ENCODE assay signal across 8 mouse cellular contexts in genomic region chrX:36816953-36817441, GRCm38 (mm10). TPM values are rescaled to one million over a fixed set of nuclear protein-coding genes. Genes with fewer than 3 reads are reported as not detected.
DNase-seq lines count a peak whose midpoint lies in the region; TF ChIP-seq lines count a peak whose summit lies in the region.

No protein-coding gene starts in this region.

- H3K27ac ChIP-seq in forebrain, embryonic 10.5 days, result peak overlapping the region; percentile 81

- H3K9me3 ChIP-seq in forebrain, embryonic 10.5 days, result no peaks in the 10 kb centered on the region

- H3K4me3 ChIP-seq in forebrain, embryonic 10.5 days, result peak overlapping the region; percentile 37
- no peak overlapping the region for H3K4me3 ChIP-seq in myocyte

- no peak for TF ChIP-seq POLR2A in myocyte (IDR thresholded peaks at IDR 0.05; ENCODE audit: insufficient read length, low read depth)

- WGBS in forebrain, embryonic 10.5 days, result 13% methylated on average over 10 of the region's 10 CpGs

- H3K4me1 ChIP-seq in forebrain, embryonic 10.5 days, result peaks cover 26% of the 10 kb centered on the region

- no peaks in the 10 kb centered on the region for H3K36me3 ChIP-seq in forebrain, embryonic 10.5 days (replicated peaks)
- H3K36me3 ChIP-seq in myocyte (ENCODE audit: control insufficient read depth, insufficient read depth), result no peaks in the 10 kb centered on the region

- intact Hi-C loops in left cerebral cortex, postnatal 4 days (cut with DNase I), result no loop called here
- intact Hi-C loops in left cerebral cortex, postnatal 36 days (cut with DNase I), result no loop called here

- H3ac ChIP-seq in myocyte (ENCODE audit: control insufficient read depth, insufficient read length), result no peak overlapping the region

- no peaks in the 10 kb centered on the region for H3K79me2 ChIP-seq in myocyte (ENCODE audit: control insufficient read depth, insufficient read depth)

- peak overlapping the region; percentile 5 for H3K4me2 ChIP-seq in myocyte (ENCODE audit: low read depth)

- DNase-seq in left cerebral cortex, postnatal 4 days, result peak; percentile 55
- DNase-seq in left cerebral cortex, postnatal 36 days (ENCODE audit: low spot score in 2 of 2), result no peak
- DNase-seq in forebrain, embryonic 10.5 days (ENCODE audit: extremely low spot score, low spot score), result peak; percentile 76
- DNase-seq in kidney, postnatal 4 days, result peak; percentile 54 to 72
- DNase-seq in adrenal gland, adult 2 months, result no peak
- no peak for DNase-seq in left cerebral cortex, adult 18-20 months (ENCODE audit: low spot score in 2 of 2)
- DNase-seq in layer of hippocampus, postnatal 14 days (ENCODE audit: low spot score in 2 of 2), result no peak

- no peaks in the 10 kb centered on the region for H3K27me3 ChIP-seq in forebrain, embryonic 10.5 days (ENCODE audit: poor library complexity, severe bottlenecking)
- no peaks in the 10 kb centered on the region for H3K27me3 ChIP-seq in myocyte (ENCODE audit: control insufficient read depth, insufficient read depth, insufficient read length)

TF ChIP-seq in myocyte, 11 proteins besides CTCF, POLR2A, EP300 and RAD21:
- no peak for TF ChIP-seq MYOG (IDR thresholded peaks at IDR 0.05; ENCODE audit: control insufficient read depth in 1 of 3, insufficient read depth in 1 of 3, insufficient read length in 2 of 3, low read depth in 2 of 3)
- TF ChIP-seq TCF3 (IDR thresholded peaks at IDR 0.05; ENCODE audit: insufficient read length, low read depth), result no peak
- no peak for TF ChIP-seq TCF12 (IDR thresholded peaks at IDR 0.05; ENCODE audit: insufficient read depth, poor library complexity, severe bottlenecking)
- no peak for TF ChIP-seq CEBPB (IDR thresholded peaks at IDR 0.05; ENCODE audit: insufficient read depth, poor library complexity, severe bottlenecking)
- TF ChIP-seq SRF (IDR thresholded peaks at IDR 0.05; ENCODE audit: control insufficient read depth, insufficient read length, low read depth), result no peak

RNA-seq across cellular contexts. Expression of gene Slc25a5, which starts 21.5 kb away (rescaled TPM):
- total RNA-seq in left cerebral cortex, postnatal 4 days (2021), result 100 to 1,000 TPM; 265 to 267 TPM
- 100 to 1,000 TPM; 312 to 340 TPM for total RNA-seq in left cerebral cortex, postnatal 36 days (2021)
- polyA plus RNA-seq in forebrain, embryonic 10.5 days (2016; fragmentation: Nextera tagmentation; extraction: Ambion mirVana), result 867 and 903 TPM in 2 replicates
- 684 TPM for polyA plus RNA-seq in myocyte (2012; fragmentation: generic; extraction: Trizol)
- 100 to 1,000 TPM; 382 to 504 TPM for total RNA-seq in adrenal gland, adult 2 months (2021)
- 261 and 313 TPM in 2 replicates for polyA plus RNA-seq in adrenal gland, adult 2 months (2012; rRNA removed)
- 100 to 1,000 TPM; 315 to 349 TPM for total RNA-seq in left cerebral cortex, adult 18-20 months (2021)
- 100 to 1,000 TPM; 369 to 393 TPM for total RNA-seq in layer of hippocampus, postnatal 14 days (2021)

RNA-seq across cellular contexts. Expression of gene Ube2a, which starts 56.7 kb away (rescaled TPM):
- total RNA-seq in left cerebral cortex, postnatal 4 days (2021), result 10 to 100 TPM; 57.2 to 60.3 TPM
- total RNA-seq in left cerebral cortex, postnatal 36 days (2021), result 10 to 100 TPM; 48.7 to 50.8 TPM
- 126 and 131 TPM in 2 replicates for polyA plus RNA-seq in forebrain, embryonic 10.5 days (2016; fragmentation: Nextera tagmentation; extraction: Ambion mirVana)
- polyA plus RNA-seq in myocyte (2012; fragmentation: generic; extraction: Trizol), result 52.1 TPM
- 10 to 100 TPM; 66.8 to 74.4 TPM for total RNA-seq in adrenal gland, adult 2 months (2021)
- 33.2 and 38.6 TPM in 2 replicates for polyA plus RNA-seq in adrenal gland, adult 2 months (2012; rRNA removed)
- 10 to 100 TPM; 44.1 to 50.3 TPM for total RNA-seq in left cerebral cortex, adult 18-20 months (2021)
- 10 to 100 TPM; 56.5 to 59.6 TPM for total RNA-seq in layer of hippocampus, postnatal 14 days (2021)

RNA-seq across cellular contexts. Expression of gene C330007P06Rik, which starts 56.9 kb away (rescaled TPM):
- 10 to 100 TPM; 25.6 to 26.5 TPM for total RNA-seq in left cerebral cortex, postnatal 4 days (2021)
- total RNA-seq in left cerebral cortex, postnatal 36 days (2021), result 10 to 100 TPM; 37.2 to 37.7 TPM
- 32.7 and 33.0 TPM in 2 replicates for polyA plus RNA-seq in forebrain, embryonic 10.5 days (2016; fragmentation: Nextera tagmentation; extraction: Ambion mirVana)
- 6.6 TPM for polyA plus RNA-seq in myocyte (2012; fragmentation: generic; extraction: Trizol)
- 10 to 100 TPM; 47.8 to 56.8 TPM for total RNA-seq in adrenal gland, adult 2 months (2021)
- polyA plus RNA-seq in adrenal gland, adult 2 months (2012; rRNA removed), result 8.8 and 10.1 TPM in 2 replicates
- total RNA-seq in left cerebral cortex, adult 18-20 months (2021), result 10 to 100 TPM; 36.9 to 39.0 TPM
- total RNA-seq in layer of hippocampus, postnatal 14 days (2021), result 10 to 100 TPM; 30.3 to 34.9 TPM

Comparison
In these comparisons a context has a peak if more than half of its experiments do, and no peak if none do; other contexts are left out.
1. DNase-seq: peak in left cerebral cortex, postnatal 4 days (single experiment), forebrain, embryonic 10.5 days (single experiment) and kidney, postnatal 4 days (2 of 2); none in left cerebral cortex, postnatal 36 days (0 of 2), adrenal gland, adult 2 months (single experiment), left cerebral cortex, adult 18-20 months (0 of 2) and layer of hippocampus, postnatal 14 days (0 of 2).